Mouse (Mus musculus) liver, adult 2 months (tissue): Measurements from ENCODE around the gene Adamtsl4. TPM values are rescaled to one million over a fixed set of nuclear protein-coding genes. Genes with fewer than 3 reads are reported as not detected.

Experiments
- DNase-seq: peaks from one replicate; pipeline ENCODE4 v3.0.0-alpha.2; 2011; ENCODE audit warnings: low read depth, low spot score; ENCODE audit errors: extremely low read depth
- H3K27ac ChIP-seq: fragments of 200-500 bp; replicated peaks from 2 replicates; pipeline ENCODE4 v1.5.1; 2012; ENCODE audit warnings: low read depth, mild to moderate bottlenecking, control low read depth, inconsistent platforms, low read length; ENCODE audit not compliant: insufficient read depth
- H3K27me3 ChIP-seq: fragments of 200-500 bp; 2 replicates; pipeline ENCODE4 v1.6.1; 2012; ENCODE audit warnings: mild to moderate bottlenecking, moderate library complexity, low read length, inconsistent platforms; ENCODE audit not compliant: control insufficient read depth, insufficient read depth
- H3K36me3 ChIP-seq: fragments of 200-500 bp; 2 replicates; pipeline ENCODE4 v1.6.1; 2012; ENCODE audit warnings: low read length, inconsistent platforms; ENCODE audit not compliant: control insufficient read depth, insufficient read depth
- H3K4me1 ChIP-seq: fragments of 200-500 bp; 2 replicates; pipeline ENCODE4 v1.6.1; 2011; ENCODE audit warnings: low read length; ENCODE audit not compliant: control insufficient read depth, insufficient read depth
- H3K4me3 ChIP-seq: fragments of 200-500 bp; 2 replicates; pipeline ENCODE4 v1.5.1; 2011; ENCODE audit warnings: low read depth, mild to moderate bottlenecking, control low read depth, low read length, moderate library complexity; ENCODE audit not compliant: insufficient read depth
- H3K79me2 ChIP-seq: fragments of 200-500 bp; 2 replicates; pipeline ENCODE4 v1.6.1; 2012; ENCODE audit warnings: inconsistent platforms, mild to moderate bottlenecking, low read length, moderate library complexity; ENCODE audit not compliant: control insufficient read depth, insufficient read depth
- H3K9ac ChIP-seq: fragments of 200-500 bp; 2 replicates; pipeline ENCODE4 v1.6.1; 2012; ENCODE audit warnings: low read depth, mild to moderate bottlenecking, control low read depth, inconsistent platforms, low read length
- CTCF ChIP-seq: fragments of 200-500 bp; IDR thresholded peaks from 2 replicates; pipeline ENCODE4 v1.5.1; 2011; ENCODE audit warnings: low read depth, low read length, control low read depth
- POLR2A ChIP-seq: fragments of 200-500 bp; IDR thresholded peaks from 2 replicates; pipeline ENCODE4 v1.6.1; 2011; ENCODE audit warnings: low read length, control low read depth; ENCODE audit not compliant: insufficient read depth; ENCODE audit errors: extremely low read depth
- WGBS: fragments of 180-500 bp; shearing (Covaris S2); methylation state at CpG from one replicate; pipeline ENCODE4 v1.1.7; 2018; 5-methylcytosine and 5-hydroxymethylcytosine counted together
- polyA plus RNA-seq: library from polyadenylated mRNA; depleted of rRNA; stranded (reverse); fragments of >200 nt; gene quantifications from 2 replicates; pipeline ENCODE4 v1.2.3, GENCODE M21; 2012
- total RNA-seq: library from RNA; depleted of rRNA; stranded (reverse); fragments of >200 nt; gene quantifications from 2 replicates; pipeline ENCODE4 v1.2.3, GENCODE M21; 2014

Adamtsl4 gene
- total and polyA plus RNA-seq, 2 experiments: 0.55 to 4.7 TPM

GRCm38 (mm10) chr3:95653473-95654034 lies 34.2 kb downstream of the Adamtsl4 start:
- no peak overlapping the region for H3K9ac ChIP-seq
- 0 out of 2 replicates have a peak overlapping the region, but pooled peaks have one; percentile 27 for H3K27ac ChIP-seq
- no peak overlapping the region for H3K4me3 ChIP-seq
- H3K36me3 ChIP-seq: no peaks in the 10 kb centered on the region
- DNase-seq: no peak
- 66% methylated on average over 11 of the region's 11 CpGs for WGBS
- peaks cover 8% of the 10 kb centered on the region for H3K4me1 ChIP-seq
- no peaks in the 10 kb centered on the region; the same call in 1 of the 2 replicates for H3K79me2 ChIP-seq
- TF ChIP-seq CTCF: no peak
- TF ChIP-seq POLR2A: no peak
- no peaks in the 10 kb centered on the region for H3K27me3 ChIP-seq

GRCm38 (mm10) chr3:95652871-95653270 lies 34.8 kb downstream of the Adamtsl4 start:
- Histone ChIP-seq H3K4me1 (peaks cover 8% of the 10 kb centered on the region), H3K27ac (0 out of 2 replicates have a peak overlapping the region, but pooled peaks have one; percentile 0)
- 59% methylated on average over 6 of the region's 6 CpGs for WGBS

GRCm38 (mm10) chr3:95652204-95652811 lies 35.4 kb downstream of the Adamtsl4 start:
- no peak for DNase-seq
- Histone ChIP-seq H3K4me3 (no peak overlapping the region), H3K27me3 (no peaks in the 10 kb centered on the region), H3K27ac (no peak overlapping the region), H3K4me1 (peaks cover 4% of the 10 kb centered on the region), H3K79me2 (no peaks in the 10 kb centered on the region), H3K36me3 (no peaks in the 10 kb centered on the region), H3K9ac (no peak overlapping the region)
- TF ChIP-seq CTCF (no peak), POLR2A (no peak)
- 83% methylated on average over 7 of the region's 7 CpGs for WGBS

More at GRCm38 (mm10) chr3:95652871-95653270, 34.8 kb downstream of the Adamtsl4 start:
- no peaks in the 10 kb centered on the region for H3K27me3 ChIP-seq
- no peak overlapping the region for H3K9ac ChIP-seq
- no peaks in the 10 kb centered on the region for H3K36me3 ChIP-seq
- no peak for DNase-seq
- no peaks in the 10 kb centered on the region; the same call in 1 of the 2 replicates for H3K79me2 ChIP-seq
- H3K4me3 ChIP-seq: no peak overlapping the region
- TF ChIP-seq CTCF (no peak), POLR2A (no peak)

- H3K4me3 ChIP-seq: no peak overlapping the region
- no peak for DNase-seq
- H3K4me1 ChIP-seq: peaks cover 4% of the 10 kb centered on the region
- H3K27ac ChIP-seq: peak overlapping the region; percentile 31
- whole genome bisulfite sequencing: 88% methylated on average over 16 of the region's 16 CpGs
- TF ChIP-seq POLR2A (no peak), CTCF (no peak)
- no peaks in the 10 kb centered on the region for H3K36me3 ChIP-seq
- H3K79me2 ChIP-seq: no peaks in the 10 kb centered on the region
- no peaks in the 10 kb centered on the region for H3K27me3 ChIP-seq
- H3K9ac ChIP-seq: no peak overlapping the region
These were observed 36.1 kb downstream of the Adamtsl4 start for GRCm38 (mm10) chr3:95651391-95652203.

GRCm38 (mm10) chr3:95651033-95651373 lies 36.7 kb downstream of the Adamtsl4 start:
- Histone ChIP-seq H3K4me3 (no peak overlapping the region), H3K27me3 (no peaks in the 10 kb centered on the region), H3K4me1 (peaks cover 3% of the 10 kb centered on the region), H3K79me2 (no peaks in the 10 kb centered on the region), H3K36me3 (no peaks in the 10 kb centered on the region), H3K27ac (peak overlapping the region; percentile 83), H3K9ac (peak overlapping the region; percentile 34; the same call in 1 of the 2 replicates)
- no peak for DNase-seq
- WGBS: 85% methylated on average over 3 of the region's 3 CpGs
- TF ChIP-seq CTCF (no peak), POLR2A (no peak)
